ENCODE assay signal across 9 mouse cellular contexts in genomic region chr2:58160541-58161307, GRCm38 (mm10). TPM values are rescaled to one million over a fixed set of nuclear protein-coding genes. Genes with fewer than 3 reads are reported as not detected.
DNase-seq lines count a peak whose midpoint lies in the region; ATAC-seq and TF ChIP-seq lines count a peak whose summit lies in the region.
"Had no signal": no experiment of that assay in that cellular context is flagged by ENCODE, and none has a peak within 500 bp of the region (broad histone marks: within the 10 kb centered on the region; RNA-seq: fewer than 3 reads in every experiment).

No protein-coding gene starts in this region.

- ATAC-seq in Patski, result peak; percentile 99
- peak; percentile 77 for ATAC-seq in limb, embryonic 13.5 days (ENCODE audit: low FRiP score, low read depth)
- no peak for ATAC-seq in cerebellum, adult (ENCODE audit: insufficient number of reproducible peaks, low FRiP score, low TSS enrichment)

- H3K27ac ChIP-seq in limb, embryonic 13.5 days, result no peak overlapping the region
- H3K27ac ChIP-seq: embryonic facial prominence, embryonic 12.5 days had no signal

- no peaks in the 10 kb centered on the region for H3K36me3 ChIP-seq in limb, embryonic 13.5 days
- H3K36me3 ChIP-seq: embryonic facial prominence, embryonic 12.5 days had no signal

- peaks cover 8% of the 10 kb centered on the region for H3K4me1 ChIP-seq in limb, embryonic 13.5 days
- H3K4me1 ChIP-seq: embryonic facial prominence, embryonic 12.5 days had no signal

- H3K4me2 ChIP-seq in limb, embryonic 13.5 days (replicated peaks), result peak overlapping the region; percentile 48
- H3K4me2 ChIP-seq: embryonic facial prominence, embryonic 12.5 days had no signal

- DNase-seq in kidney, adult 11 months, result peak; percentile 37
- DNase-seq in kidney, adult 8-10 months, result no peak
- DNase-seq in Patski (ENCODE audit: low read depth, low spot score), result peak; percentile 41
- DNase-seq in naive thymus-derived CD4-positive, alpha-beta T cell, adult 2 months (ENCODE audit: low read depth), result peak; percentile 80
- DNase-seq in ovary, adult 18-20 months (ENCODE audit: low spot score), result no peak
- DNase-seq in gastrocnemius, postnatal 25 days, result no peak

- 35% methylated on average over 21 of the region's 21 CpGs for WGBS in limb, embryonic 13.5 days

- CTCF ChIA-PET in Patski (lab: Charles Lee), result interaction anchor here (0.6 to 1.4 kb wide), 4 partner anchors 12 to 315 kb away, joined by 3 to 4 read pairs (median 3); partner anchors contain the start of gene Cytip

- H3K4me3 ChIP-seq in limb, embryonic 13.5 days, result peak overlapping the region; percentile 8; the same call in 1 of the 2 replicates
- H3K4me3 ChIP-seq: embryonic facial prominence, embryonic 12.5 days had no signal

- TF ChIP-seq CTCF in Patski (IDR thresholded peaks at IDR 0.05), result no peak

- no peaks in the 10 kb centered on the region for H3K9me3 ChIP-seq in limb, embryonic 13.5 days
- H3K9me3 ChIP-seq: embryonic facial prominence, embryonic 12.5 days had no signal

- no peak overlapping the region for H3K9ac ChIP-seq in limb, embryonic 13.5 days
- H3K9ac ChIP-seq: embryonic facial prominence, embryonic 12.5 days had no signal

- POLR2A ChIA-PET in Patski (lab: Charles Lee), result no interaction called here

- no peaks in the 10 kb centered on the region for H3K27me3 ChIP-seq in Patski
- H3K27me3 ChIP-seq in limb, embryonic 13.5 days, result no peaks in the 10 kb centered on the region
- H3K27me3 ChIP-seq: embryonic facial prominence, embryonic 12.5 days had no signal

- in situ Hi-C loops in Patski (cut with MboI; ENCODE audit: low pct_unique_long_range_greater_than_20kb), result no loop called here

RNA-seq across cellular contexts. Expression of gene Cytip, which starts 34.6 kb away (rescaled TPM):
- 11.5 TPM for polyA plus RNA-seq in Patski (2021)
- 1.4 and 1.6 TPM in 2 replicates for polyA plus RNA-seq in limb, embryonic 13.5 days (2015; fragmentation: Nextera tagmentation; extraction: Ambion mirVana)
- total RNA-seq in gastrocnemius, postnatal 25 days (2021), result under 1 TPM; 0.31 to 0.35 TPM

Comparison
In these comparisons a context has a peak if more than half of its experiments do, and no peak if none do; other contexts are left out.
1. DNase-seq: peak in kidney, adult 11 months (single experiment), Patski (single experiment) and naive thymus-derived CD4-positive, alpha-beta T cell, adult 2 months (single experiment); none in kidney, adult 8-10 months (0 of 2), ovary, adult 18-20 months (single experiment) and gastrocnemius, postnatal 25 days (single experiment).